Mouse (Mus musculus): ENCODE results near the gene Patz1.

Patz1 gene

DNA sequence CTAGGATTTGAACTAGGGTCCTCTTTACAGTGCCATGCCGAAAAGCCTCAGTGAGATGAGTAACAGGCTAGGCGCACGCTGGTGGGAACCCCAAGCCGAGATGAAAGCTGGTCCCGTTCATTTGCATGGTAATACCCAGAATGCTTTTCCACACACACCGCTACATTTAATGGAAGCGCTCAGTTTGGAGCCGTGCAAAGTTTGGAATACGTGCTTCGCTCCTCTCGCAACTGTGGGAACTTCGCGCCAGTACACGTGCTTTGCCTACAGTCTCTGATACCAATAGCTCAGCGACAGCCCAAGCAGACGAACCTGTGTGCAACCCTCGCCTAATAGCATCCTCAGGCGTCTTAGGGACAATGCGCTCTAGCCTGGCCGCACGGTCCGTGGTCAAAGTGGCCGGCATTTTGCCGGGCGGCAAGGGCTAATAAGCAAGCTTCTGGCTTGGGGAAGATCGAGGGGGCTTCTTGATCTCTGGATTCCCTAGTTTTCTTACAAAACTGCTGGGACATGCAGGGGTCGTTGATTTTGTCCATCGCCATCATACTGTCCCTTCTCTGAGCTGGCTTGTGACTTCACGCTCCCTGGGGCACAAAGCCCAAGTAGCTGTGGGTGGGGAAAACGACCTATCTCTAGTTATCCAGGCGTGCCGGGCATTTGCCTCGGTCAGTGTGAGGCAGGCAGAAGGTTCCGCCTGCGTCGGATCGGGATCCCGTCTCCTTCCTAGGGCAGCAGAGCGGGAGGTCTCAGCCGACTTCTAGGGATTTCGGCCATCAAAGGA lies at the start of gene Patz1:
TSS of gene Patz1 (plus strand) at position 354 of the 781 bp plus-strand sequence.
- peak; percentile 56 to 70 for DNase-seq

DNA sequence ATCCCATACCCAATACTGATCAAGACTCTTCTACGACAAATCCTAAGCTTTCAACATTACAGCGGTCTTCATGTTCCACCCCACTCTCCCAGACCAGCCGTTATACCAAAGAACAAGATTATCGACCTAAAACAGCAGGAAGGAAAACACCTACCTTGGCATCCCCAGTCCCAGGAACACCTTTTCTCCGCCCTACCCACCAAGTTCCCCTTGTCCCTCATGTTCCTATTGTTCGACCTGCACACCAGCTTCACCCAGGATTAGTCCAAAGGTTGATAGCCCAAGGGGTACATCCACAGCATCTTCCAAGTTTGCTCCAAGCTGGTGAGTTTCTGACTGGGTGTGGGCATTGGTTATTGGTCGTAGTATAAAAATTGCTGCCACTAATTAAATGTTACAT lies 46.3 kb upstream of the Patz1 start:
- DNase-seq = no peak

GRCm38 (mm10) chr11:3243771-3244170 lies 44.9 kb upstream of the Patz1 start:
- no peak for DNase-seq

- no peak for DNase-seq
Observed at GRCm38 (mm10) chr11:3247387-3247786, 41.3 kb upstream of the Patz1 start.

DNA sequence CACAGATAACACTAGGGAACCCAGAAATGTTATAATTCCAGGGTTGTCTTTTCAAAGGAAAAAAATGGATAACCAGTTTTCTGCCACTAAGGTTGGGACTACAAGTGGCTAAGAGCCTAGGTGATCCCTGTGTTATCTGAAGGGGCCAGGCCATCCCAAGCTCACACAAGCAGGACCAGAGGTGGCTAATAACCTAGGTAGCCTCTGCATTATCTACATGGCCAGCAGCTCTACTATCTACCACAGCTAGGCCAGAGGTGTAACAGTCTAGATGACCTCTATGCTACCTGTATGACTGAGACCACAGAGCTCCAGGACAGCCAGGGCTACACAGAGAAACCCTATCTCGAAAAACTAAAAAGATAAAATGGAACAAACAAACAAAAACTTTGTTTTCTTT lies 29.1 kb upstream of the Patz1 start:
- no peak for DNase-seq

DNA sequence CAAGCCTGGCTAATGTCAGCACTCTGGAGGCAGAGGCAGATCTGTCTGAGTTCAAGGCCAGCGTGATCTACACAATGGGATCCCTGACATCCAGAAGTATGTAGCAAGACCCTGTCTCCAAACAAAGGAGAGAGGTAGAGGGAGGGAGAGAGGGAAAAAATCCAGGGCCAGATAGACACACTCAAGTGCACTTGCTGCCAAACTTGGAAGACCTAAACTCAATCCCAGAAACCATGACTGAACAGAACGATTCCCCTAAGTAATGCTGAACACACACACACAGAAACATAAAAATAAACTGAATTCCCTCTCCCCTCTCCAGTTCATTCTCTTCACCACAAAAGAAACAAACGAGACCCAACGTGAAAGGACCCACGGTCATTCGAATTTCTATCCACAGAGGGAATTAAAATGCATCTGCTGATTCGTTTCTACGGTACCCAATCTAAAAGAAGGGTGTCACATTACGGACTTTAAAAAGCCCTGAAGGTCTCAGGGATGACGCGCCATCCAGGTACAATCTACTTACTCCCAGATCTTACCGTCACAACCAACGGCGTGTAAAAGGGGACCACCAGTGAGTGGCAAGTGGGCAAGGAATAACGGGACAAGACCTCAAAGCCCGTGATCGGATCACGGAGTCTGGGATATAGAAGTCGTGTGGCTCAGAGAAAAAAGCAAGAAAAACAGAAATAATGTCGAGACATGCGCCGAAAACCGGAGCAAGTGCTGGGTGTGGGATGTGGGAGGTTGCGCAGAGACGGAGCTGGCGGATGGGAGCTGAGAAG lies 23.2 kb upstream of the Patz1 start:
- peak in 1 of 2 experiments; percentile 56 for DNase-seq

DNA sequence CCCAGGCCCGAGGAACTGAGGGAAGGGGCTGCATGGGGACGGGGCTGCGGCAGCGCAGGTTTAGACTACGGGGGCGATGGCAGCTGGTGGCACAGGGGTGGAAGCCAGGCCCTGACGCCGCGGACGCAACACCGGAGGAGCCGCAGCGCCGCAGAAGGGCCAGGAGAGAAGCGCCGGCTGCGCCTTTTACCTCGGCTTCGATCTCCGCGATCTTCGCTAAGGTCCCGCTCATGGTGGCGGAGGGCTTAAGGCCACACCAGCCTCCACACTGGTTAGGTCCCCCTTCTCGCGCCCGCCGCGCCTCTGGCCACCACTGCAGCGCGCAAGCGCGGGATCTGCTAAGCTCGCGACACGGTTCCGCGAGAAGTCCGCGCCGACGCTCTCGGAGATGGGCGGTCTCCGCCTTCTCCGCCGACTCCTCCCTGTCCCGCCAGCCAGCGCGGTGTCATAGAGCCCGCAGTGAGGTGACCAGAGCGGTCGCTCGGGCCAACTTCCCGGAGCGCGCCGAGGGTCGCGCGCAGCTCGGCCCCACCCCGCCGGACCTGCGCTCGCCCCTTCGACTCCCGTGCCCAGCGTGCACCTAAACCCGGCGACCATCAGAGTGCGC lies 22.5 kb upstream of the Patz1 start, which contains the start of gene Drg1:
TSS of gene Drg1 (minus strand) at position 337 of the 607 bp plus-strand sequence.
- peak; percentile 96 to 98 for DNase-seq

DNA sequence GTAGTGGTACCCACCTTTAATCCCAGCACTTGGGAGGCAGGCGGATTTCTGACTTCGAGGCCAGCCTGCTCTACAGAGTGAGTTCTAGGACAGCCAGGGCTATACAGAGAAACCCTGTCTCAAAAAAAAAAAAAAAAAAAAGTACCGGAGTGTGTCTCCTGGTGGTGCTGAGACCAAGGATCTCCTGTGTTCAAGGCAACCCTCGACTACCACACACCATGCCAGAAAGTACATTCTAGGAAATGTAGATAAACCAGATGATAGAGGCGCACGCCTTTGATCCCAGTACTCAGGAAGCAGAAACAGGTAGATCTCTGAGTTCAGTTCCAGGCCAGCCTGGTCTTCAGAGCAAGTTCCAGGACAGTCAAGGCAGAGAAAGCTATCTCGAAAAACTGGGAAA lies 21.5 kb upstream of the Patz1 start:
- peak in 1 of 2 experiments; percentile 8 for DNase-seq

GRCm38 (mm10) chr11:3269241-3269640 lies 19.4 kb upstream of the Patz1 start:
- no peak for DNase-seq

GRCm38 (mm10) chr11:3278351-3278750 lies 10.3 kb upstream of the Patz1 start:
- no peak for DNase-seq

DNA sequence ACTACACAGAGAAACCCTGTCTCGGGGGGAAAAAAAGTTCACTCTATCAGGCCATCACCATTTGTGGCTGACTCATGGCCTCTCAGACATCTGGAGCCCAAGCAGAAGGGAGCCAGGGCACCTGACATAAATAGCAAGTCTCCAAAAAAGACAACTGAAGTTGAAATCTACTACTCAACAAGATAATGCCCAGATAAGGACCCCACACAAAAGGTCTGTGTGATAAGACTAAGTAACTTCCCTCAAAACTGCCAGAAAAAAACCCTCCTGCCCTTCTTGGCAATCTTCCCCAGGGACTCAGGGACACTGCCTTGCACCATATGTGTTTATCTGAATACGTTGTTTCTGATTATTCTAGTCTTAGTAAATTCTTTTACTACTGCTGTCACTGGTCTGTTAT lies 8.9 kb upstream of the Patz1 start:
- no peak for DNase-seq

GRCm38 (mm10) chr11:3282887-3283286 lies 5.8 kb upstream of the Patz1 start:
- DNase-seq = no peak

DNA sequence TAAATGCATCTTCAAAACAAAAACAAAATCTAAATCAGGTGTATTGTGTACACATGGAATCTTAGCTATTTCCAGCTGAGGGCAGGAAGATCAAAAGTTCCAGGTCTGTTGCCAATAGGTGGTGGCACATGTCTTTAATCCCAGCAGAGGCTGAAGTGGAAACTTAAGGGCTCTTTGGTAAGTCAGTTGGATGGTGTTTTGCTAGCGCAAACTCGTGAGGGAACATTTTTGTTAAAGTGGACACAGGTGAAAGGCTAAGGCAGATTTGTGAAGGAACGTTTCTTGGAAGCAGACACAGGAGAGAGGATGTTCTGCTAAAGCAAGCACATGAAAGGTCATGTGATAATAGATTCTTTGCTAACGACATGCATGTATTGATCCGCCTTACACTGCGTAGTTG lies 5.0 kb upstream of the Patz1 start:
- DNase-seq = no peak

DNA sequence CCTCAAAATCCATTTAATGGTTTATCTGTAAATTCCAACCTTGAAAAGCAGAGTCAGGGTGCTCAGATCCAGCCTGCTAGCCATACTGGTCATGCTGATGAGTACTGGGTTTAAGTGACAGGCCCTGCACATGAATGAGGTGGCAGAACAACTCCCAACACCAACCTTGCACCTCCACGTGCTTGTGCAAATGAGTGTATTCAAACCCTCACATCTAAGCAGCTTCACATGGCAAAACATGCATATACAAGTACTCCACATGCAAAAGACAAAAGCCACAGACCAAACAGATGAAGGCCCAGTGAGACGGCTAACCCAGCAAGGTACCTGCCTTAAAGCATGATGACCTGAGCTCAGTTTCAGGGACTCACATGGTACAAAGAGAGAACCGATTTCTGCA lies 2.7 kb upstream of the Patz1 start:
- no peak for DNase-seq

GRCm38 (mm10) chr11:3287131-3287530 lies 1.5 kb upstream of the Patz1 start:
- DNase-seq = no peak

- peak in 1 of 2 experiments; percentile 49 for DNase-seq
Observed at GRCm38 (mm10) chr11:3287921-3288320, 753 bp upstream of the Patz1 start.

- DNase-seq = peak; percentile 89 to 94
Observed at GRCm38 (mm10) chr11:3289302-3289802, 678 bp downstream of the Patz1 start.

DNA sequence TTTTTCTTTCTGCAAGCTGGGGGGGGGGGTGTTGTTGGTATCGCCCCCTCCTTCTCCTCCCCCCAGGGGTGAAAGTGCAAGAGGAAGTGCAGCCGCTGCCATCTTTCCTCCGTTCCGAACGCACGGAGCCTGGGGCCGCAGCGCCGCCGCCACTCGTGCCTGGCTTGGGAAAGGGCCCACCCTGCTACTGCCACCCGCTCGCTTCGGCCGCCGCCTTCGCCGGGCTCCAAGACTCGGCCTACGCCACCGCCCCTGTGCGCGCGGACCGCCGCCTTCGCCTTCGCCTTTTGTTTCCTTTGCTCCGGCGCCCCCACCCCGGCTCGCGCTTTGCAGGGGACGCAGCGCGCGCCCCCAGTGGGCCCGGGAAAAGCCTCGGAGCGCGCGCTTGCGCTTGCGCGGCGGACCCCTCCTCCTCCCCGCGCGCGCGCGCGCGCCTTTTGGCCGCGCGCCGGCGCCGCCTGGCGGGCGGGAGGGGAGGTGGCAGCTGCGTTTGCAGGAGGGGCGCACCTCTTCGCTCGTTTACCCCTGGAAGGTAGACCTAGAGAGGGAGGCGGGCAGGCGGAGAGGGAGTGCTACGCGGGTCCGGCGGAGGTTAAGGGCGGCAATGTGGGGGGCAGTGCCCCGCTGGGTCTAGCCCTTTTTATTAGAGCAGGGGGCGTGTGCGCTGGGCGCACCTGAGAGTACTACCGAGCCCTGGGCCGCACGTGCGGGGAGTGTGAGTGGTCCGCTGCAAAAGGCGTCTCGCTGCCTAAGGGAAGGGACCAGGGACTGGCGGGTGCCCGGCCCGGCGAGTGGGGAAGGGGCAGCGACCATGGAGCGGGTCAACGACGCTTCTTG lies 1.3 kb downstream of the Patz1 start:
- DNase-seq = peak; percentile 88 to 94

GRCm38 (mm10) chr11:3290640-3291310 lies 2.1 kb downstream of the Patz1 start:
- DNase-seq = peak; percentile 63 to 74

DNA sequence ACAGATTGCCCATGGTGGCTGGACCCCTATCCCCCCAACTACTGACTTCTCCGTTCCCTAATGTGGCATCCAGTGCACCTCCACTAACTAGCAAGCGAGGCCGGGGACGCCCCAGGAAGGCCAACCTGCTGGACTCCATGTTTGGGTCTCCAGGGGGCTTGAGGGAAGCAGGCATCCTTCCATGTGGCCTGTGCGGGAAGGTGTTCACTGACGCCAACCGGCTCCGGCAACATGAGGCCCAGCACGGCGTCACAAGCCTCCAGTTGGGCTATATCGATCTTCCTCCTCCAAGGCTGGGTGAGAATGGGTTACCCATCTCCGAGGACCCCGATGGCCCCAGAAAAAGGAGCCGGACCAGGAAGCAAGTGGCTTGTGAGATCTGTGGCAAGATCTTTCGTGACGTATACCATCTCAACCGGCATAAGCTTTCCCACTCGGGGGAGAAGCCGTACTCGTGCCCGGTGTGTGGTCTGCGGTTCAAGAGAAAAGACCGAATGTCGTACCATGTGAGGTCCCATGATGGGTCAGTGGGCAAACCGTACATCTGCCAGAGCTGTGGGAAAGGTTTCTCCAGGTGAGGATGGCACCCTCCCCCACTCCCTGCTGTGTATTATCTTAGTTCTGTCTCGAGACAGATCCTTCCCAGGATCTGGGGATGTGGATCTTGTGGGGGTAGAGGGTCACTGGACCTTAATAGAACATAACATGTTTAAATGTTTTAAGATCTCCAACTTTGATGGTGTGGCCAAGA lies 2.8 kb downstream of the Patz1 start:
- peak; percentile 32 to 46 for DNase-seq

DNA sequence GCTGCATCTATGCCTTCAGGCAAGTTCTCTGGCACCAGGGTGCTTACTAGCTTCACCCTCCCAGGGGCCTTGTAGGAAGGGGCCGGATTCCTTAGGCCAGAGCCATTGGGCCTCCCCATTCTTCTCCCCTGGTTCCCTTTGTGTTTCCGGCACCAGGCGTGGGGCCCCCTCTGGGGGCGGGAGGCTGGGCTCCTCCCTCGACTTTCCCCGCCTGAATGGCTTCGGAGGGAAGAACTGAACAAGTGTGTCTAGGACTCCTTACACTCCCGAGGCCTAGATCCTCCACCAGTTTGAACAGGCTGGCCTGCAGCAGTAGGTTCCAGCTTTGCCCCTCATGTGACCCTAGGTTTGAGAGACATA lies 3.4 kb downstream of the Patz1 start:
- DNase-seq = peak; percentile 77 to 85
